Mouse (Mus musculus) B cell, adult 2 months (primary cell): Measurements from ENCODE around the gene Alk.

Experiments
- DNase-seq, 2 experiments: peaks; one replicate each; pipeline ENCODE4 v3.0.0; 2022

Gene Alk

GRCm38 (mm10) chr17:72121660-72122059 is 482.8 kb downstream of the Alk start:
- DNase-seq, result no peak

GRCm38 (mm10) chr17:72120278-72120677 is 484.1 kb downstream of the Alk start:
- no peak for DNase-seq

- no peak for DNase-seq
These were observed 486.1 kb downstream of the Alk start for GRCm38 (mm10) chr17:72118376-72118775.

- no peak for DNase-seq
These were observed 489.0 kb downstream of the Alk start for GRCm38 (mm10) chr17:72115271-72115944.

GRCm38 (mm10) chr17:72112004-72112403 is 492.4 kb downstream of the Alk start:
- no peak for DNase-seq

- DNase-seq, result no peak
These were observed 492.9 kb downstream of the Alk start for GRCm38 (mm10) chr17:72111528-72111927.

- DNase-seq, result no peak
These were observed 517.1 kb downstream of the Alk start for GRCm38 (mm10) chr17:72087261-72087703.

GRCm38 (mm10) chr17:72081396-72081795 is 523.0 kb downstream of the Alk start:
- DNase-seq, result no peak

- no peak for DNase-seq
These were observed 528.0 kb downstream of the Alk start for GRCm38 (mm10) chr17:72076306-72076921.

- DNase-seq, result no peak
These were observed 532.6 kb downstream of the Alk start for GRCm38 (mm10) chr17:72071871-72072270.

- no peak for DNase-seq
These were observed 536.3 kb downstream of the Alk start for GRCm38 (mm10) chr17:72068176-72068575.

GRCm38 (mm10) chr17:72062978-72063377 is 541.4 kb downstream of the Alk start:
- DNase-seq, result no peak

- DNase-seq, result no peak
These were observed 545.1 kb downstream of the Alk start for GRCm38 (mm10) chr17:72059312-72059711.

GRCm38 (mm10) chr17:72045671-72046070 is 558.8 kb downstream of the Alk start:
- no peak for DNase-seq

- DNase-seq, result no peak
These were observed 560.6 kb downstream of the Alk start for GRCm38 (mm10) chr17:72043667-72044390.

- no peak for DNase-seq
These were observed 561.3 kb downstream of the Alk start for GRCm38 (mm10) chr17:72043001-72043666.

GRCm38 (mm10) chr17:72039176-72039948 is 565.1 kb downstream of the Alk start:
- DNase-seq, result no peak

GRCm38 (mm10) chr17:72038371-72038770 is 566.1 kb downstream of the Alk start:
- no peak for DNase-seq

GRCm38 (mm10) chr17:72030672-72031071 is 573.8 kb downstream of the Alk start:
- no peak for DNase-seq

- no peak for DNase-seq
These were observed 581.1 kb downstream of the Alk start for GRCm38 (mm10) chr17:72023323-72023722.

GRCm38 (mm10) chr17:72021733-72022669 is 582.4 kb downstream of the Alk start:
- no peak for DNase-seq
